Mouse (Mus musculus) C2C12 (cell line): ENCODE results near the gene Btaf1. TPM values are rescaled to one million over a fixed set of nuclear protein-coding genes. Genes with fewer than 3 reads are reported as not detected.
A peak's percentile ranks its signal among the peaks of the same experiment; 100 is the strongest.

Experiments
- H3K27me3 ChIP-seq: one replicate; pipeline ENCODE4 v1.6.1; 2011; ENCODE audit not compliant: control insufficient read depth, insufficient read depth, insufficient read length
- H3K36me3 ChIP-seq: one replicate; pipeline ENCODE4 v1.6.1; 2011; ENCODE audit not compliant: control insufficient read depth, insufficient read depth
- H3K4me3 ChIP-seq: one replicate; pipeline ENCODE4 v1.5.1; 2011; ENCODE audit warnings: mild to moderate bottlenecking, control low read depth; ENCODE audit not compliant: poor library complexity, insufficient read depth, severe bottlenecking
- H3K79me2 ChIP-seq: one replicate; pipeline ENCODE4 v1.6.1; 2011; ENCODE audit not compliant: control insufficient read depth, insufficient read depth
- H3K79me3 ChIP-seq: one replicate; pipeline ENCODE4 v1.6.1; 2011; ENCODE audit warnings: low read depth, control low read depth
- H3ac ChIP-seq: one replicate; pipeline ENCODE3; 2011; ENCODE audit warnings: low read depth; ENCODE audit not compliant: control insufficient read depth, insufficient read length
- CEBPB ChIP-seq: IDR thresholded peaks from one replicate; pipeline ENCODE4 v1.6.1; 2011; ENCODE audit warnings: low read depth, mild to moderate bottlenecking, control low read depth, moderate library complexity
- CTCF ChIP-seq: IDR thresholded peaks from one replicate; pipeline ENCODE4 v1.5.1; 2011; ENCODE audit not compliant: control insufficient read depth, insufficient read depth, insufficient read length
- FOSL1 ChIP-seq: IDR thresholded peaks from one replicate; pipeline ENCODE4 v1.8.0; 2011; ENCODE audit warnings: mild to moderate bottlenecking, low read length; ENCODE audit not compliant: poor library complexity, insufficient read depth, severe bottlenecking
- MAX ChIP-seq: IDR thresholded peaks from one replicate; pipeline ENCODE4 v1.6.1; 2011; ENCODE audit warnings: mild to moderate bottlenecking, control low read depth
- MYOD1 ChIP-seq: IDR thresholded peaks from one replicate; pipeline ENCODE4 v1.6.1; 2011; ENCODE audit warnings: low read depth; ENCODE audit not compliant: control insufficient read depth, insufficient read length
- MYOG ChIP-seq: IDR thresholded peaks from one replicate; pipeline ENCODE4 v1.6.1; 2011; ENCODE audit not compliant: control insufficient read depth, insufficient read length; ENCODE audit errors: extremely low read depth
- USF1 ChIP-seq: IDR thresholded peaks from one replicate; pipeline ENCODE4 v1.6.1; 2011; ENCODE audit warnings: low read depth, mild to moderate bottlenecking, control low read depth, moderate library complexity
- polyA plus RNA-seq: library from polyadenylated mRNA; unstranded; fragments of >200 nt; fragmentation: generic; extraction: Trizol; gene quantifications from one replicate; pipeline ENCODE4 v1.2.1, GENCODE M21; 2012; ENCODE audit warnings: missing spikeins

The Btaf1 gene
- polyA plus RNA-seq, 1 experiment: 5.3 TPM

DNA sequence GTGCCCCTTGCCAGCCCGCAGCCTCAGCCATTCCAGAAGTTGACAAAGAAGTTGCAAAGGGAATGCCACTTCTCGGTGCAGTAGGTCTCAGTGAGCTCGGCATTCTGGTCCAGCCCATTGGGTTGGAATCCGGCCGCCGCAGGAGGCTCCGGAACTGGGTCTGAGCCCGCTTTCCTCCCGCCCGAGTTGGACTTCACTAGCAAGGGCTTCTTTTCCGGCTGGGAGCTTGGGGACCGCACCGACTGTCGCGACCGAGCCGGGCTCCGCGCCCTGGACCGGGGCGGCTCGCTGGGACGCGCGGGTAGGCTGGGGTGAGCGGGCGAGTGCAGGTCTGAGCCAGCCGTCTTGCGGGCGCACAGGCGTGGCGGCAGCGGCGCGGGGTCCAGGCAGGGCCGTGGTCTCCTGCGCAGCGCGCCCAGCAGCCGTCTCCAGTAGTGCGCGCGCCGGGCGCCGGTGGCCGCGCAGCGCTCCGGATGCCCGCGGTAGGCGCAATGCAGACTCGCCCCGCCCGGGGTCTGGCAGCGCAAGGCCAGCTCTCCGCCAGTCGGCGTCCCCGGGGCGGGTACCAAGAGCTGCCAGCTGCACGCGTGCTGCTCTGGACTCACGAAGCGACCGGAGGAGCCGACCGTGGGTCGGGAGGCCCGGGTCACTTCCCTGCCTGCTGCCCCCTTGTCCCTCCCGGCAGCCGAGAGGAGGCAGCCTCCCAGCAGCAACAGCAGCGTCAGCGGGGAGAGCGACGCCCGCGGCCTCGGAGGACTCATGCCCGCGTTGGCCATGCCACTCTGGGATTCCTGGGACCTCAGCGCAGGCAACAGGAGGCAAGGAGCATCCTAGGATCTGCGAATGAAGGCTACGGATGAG lies 7.2 kb upstream of the Btaf1 start:
- Histone ChIP-seq H3K4me3 (peak overlapping the region; percentile 48), H3K36me3 (no peaks in the 10 kb centered on the region), H3ac (peak overlapping the region; percentile 97), H3K79me3 (no peaks in the 10 kb centered on the region), H3K79me2 (no peaks in the 10 kb centered on the region), H3K27me3 (no peaks in the 10 kb centered on the region)
- TF ChIP-seq MYOD1: no peak
- peak; percentile 93 for TF ChIP-seq CTCF
- TF ChIP-seq MYOG: no peak

- H3K4me3 ChIP-seq: peak within 1 kb of the TSS; percentile 48
- no peak for TF ChIP-seq MYOG
- no peak for TF ChIP-seq CTCF
- no peak for TF ChIP-seq CEBPB
- peak; percentile 27 for TF ChIP-seq USF1
- no peaks in the 10 kb centered on the region for H3K36me3 ChIP-seq
- H3K27me3 ChIP-seq: no peaks in the 10 kb centered on the region
- no peaks in the 10 kb centered on the region for H3K79me2 ChIP-seq
- H3ac ChIP-seq: peak within 1 kb of the TSS; percentile 97
- no peaks in the 10 kb centered on the region for H3K79me3 ChIP-seq
Observed at GRCm38 (mm10) chr19:36919466-36919865, 6.4 kb upstream of the Btaf1 start, which contains the start of gene Fgfbp3. Fgfbp3 (minus strand) TSS chr19:36919615.

DNA sequence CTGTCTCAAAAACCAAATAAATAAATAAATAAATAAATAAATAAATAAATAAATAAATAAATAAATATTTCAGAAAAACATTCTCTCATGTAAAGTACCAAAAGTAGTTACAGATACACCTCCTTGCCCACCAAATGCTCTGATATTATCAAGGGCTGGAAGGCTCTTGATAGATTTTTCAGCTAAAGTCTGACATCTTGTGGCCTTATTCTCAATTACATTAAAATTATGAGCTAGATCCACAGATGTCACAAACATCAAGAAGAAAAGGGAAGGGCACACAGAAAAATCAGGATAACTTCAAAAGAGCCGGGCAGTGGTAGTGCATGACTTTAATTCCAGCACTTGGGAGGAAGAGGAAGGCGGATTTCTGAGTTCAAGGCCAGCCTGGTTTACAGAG lies 3.9 kb upstream of the Btaf1 start:
- Histone ChIP-seq H3K79me2 (peaks cover 12% of the 10 kb centered on the region), H3K27me3 (no peaks in the 10 kb centered on the region), H3ac (no peak overlapping the region), H3K4me3 (no peak overlapping the region), H3K79me3 (peaks cover 8% of the 10 kb centered on the region), H3K36me3 (no peaks in the 10 kb centered on the region)
- TF ChIP-seq MYOD1 (no peak), CEBPB (no peak), CTCF (no peak), MAX (no peak), FOSL1 (no peak), USF1 (no peak), MYOG (no peak)

- no peak for TF ChIP-seq MYOD1
- TF ChIP-seq FOSL1: no peak
- no peak for TF ChIP-seq USF1
- no peak for TF ChIP-seq CTCF
- TF ChIP-seq CEBPB: no peak
- TF ChIP-seq MYOG: no peak
- TF ChIP-seq MAX: no peak
- no peak overlapping the region for H3K4me3 ChIP-seq
- peaks cover 17% of the 10 kb centered on the region for H3K79me3 ChIP-seq
- H3ac ChIP-seq: no peak overlapping the region
- H3K27me3 ChIP-seq: no peaks in the 10 kb centered on the region
- no peaks in the 10 kb centered on the region for H3K36me3 ChIP-seq
- H3K79me2 ChIP-seq: peaks cover 21% of the 10 kb centered on the region
Observed at GRCm38 (mm10) chr19:36922936-36923335, 2.9 kb upstream of the Btaf1 start.

GRCm38 (mm10) chr19:36926553-36927236 lies 816 bp downstream of the Btaf1 start:
- Histone ChIP-seq H3K27me3 (no peaks in the 10 kb centered on the region), H3K36me3 (peaks cover 11% of the 10 kb centered on the region), H3K4me3 (peak overlapping the region; percentile 73), H3K79me2 (peaks cover 58% of the 10 kb centered on the region), H3ac (peak overlapping the region; percentile 98), H3K79me3 (peaks cover 53% of the 10 kb centered on the region)
- TF ChIP-seq MAX (no peak), FOSL1 (no peak), CEBPB (no peak), MYOD1 (no peak), CTCF (no peak)
